Mouse (Mus musculus): ENCODE results near the gene Rap1a.

GRCm38 (mm10) chr3:105825501-105826161 lies 24.5 kb upstream of the Rap1a start:
- TF ChIP-seq EP300 (IDR thresholded peaks at IDR 0.05; ENCODE audit: insufficient read depth, low read depth, low read length) (peak; percentile 98), CTCF (IDR thresholded peaks at IDR 0.05) (no peak)

Data from heart, adult 2 months (tissue).